Mouse (Mus musculus) skeletal muscle tissue, adult 2 months (tissue): ENCODE measurements around the gene BC048671.

Source experiments
- DNase-seq: peaks from one replicate; pipeline ENCODE4 v3.0.0-alpha.2; 2012; ENCODE audit warnings: low read depth, low spot score

BC048671 gene

DNA sequence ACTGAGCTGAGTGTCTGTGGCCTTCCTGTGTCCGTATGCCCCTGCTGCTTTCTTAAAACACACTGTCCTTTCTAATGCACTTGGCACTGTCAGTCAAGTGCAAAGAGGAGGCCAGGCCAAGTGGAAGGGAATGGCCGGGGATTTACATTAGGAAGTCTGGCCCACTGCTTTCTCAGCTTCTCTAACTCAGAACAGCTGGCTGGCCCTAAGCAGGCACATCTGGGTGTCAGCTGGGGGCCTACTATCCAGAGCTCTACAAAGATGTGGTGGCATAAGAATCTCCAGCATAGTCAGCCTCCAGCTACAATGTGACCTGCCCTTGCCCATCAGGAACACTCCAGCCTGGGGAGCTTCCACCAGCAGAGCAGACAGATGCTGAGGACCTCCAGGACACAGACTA is 49.0 kb downstream of the BC048671 start:
- no peak for DNase-seq
